Mouse (Mus musculus): ENCODE data around the gene Arl15.

Arl15 gene

GRCm38 (mm10) chr13:113917868-113918411, 123.6 kb downstream of the Arl15 start:
- CTCF ChIA-PET, result no interaction called here

DNA sequence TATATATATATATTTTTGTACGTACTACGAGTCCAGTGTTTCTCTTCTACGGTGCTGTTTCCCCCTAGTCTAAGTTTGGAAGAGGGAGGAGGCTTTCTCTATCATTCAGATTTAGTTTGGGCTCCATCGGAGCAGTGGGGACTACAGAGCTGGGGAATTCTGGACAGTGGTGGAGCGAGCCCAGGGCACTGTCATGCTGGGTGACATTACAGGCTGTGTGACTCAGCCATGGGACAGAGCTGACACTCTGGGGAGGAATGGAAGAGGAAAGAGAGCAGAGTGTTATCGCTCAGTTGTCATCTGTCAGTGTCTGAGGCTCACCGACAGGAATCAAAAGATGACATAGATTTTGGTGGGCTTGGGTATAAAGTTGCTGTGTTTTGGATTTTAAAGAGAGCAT, 124.4 kb downstream of the Arl15 start:
- CTCF ChIA-PET, result no interaction called here

DNA sequence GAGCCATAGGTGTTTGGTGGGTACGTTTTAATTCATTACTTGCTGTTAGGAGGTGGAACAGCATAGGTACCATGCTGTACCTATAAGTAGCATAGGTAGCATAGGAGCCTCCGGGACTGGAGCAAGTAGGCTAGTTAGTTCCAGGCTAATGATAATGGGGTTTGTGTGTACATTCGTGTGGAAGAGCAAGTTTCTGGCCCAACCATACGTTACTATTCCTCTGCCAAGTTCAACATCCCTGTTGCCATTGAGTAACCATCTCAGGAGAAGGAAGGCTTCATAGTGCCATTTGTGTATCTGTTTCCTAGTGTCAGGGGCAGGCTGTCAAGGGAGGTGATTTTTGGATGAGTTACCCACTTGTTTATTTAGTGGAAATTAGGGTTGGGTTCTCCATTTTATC, 141.4 kb downstream of the Arl15 start:
- CTCF ChIA-PET, result no interaction called here

GRCm38 (mm10) chr13:113937231-113937630, 142.9 kb downstream of the Arl15 start:
- CTCF ChIA-PET, result interaction anchor here (0.7 kb wide), 1 partner anchor 69 kb away, joined by 3 read pairs; no protein-coding TSS in a partner anchor

DNA sequence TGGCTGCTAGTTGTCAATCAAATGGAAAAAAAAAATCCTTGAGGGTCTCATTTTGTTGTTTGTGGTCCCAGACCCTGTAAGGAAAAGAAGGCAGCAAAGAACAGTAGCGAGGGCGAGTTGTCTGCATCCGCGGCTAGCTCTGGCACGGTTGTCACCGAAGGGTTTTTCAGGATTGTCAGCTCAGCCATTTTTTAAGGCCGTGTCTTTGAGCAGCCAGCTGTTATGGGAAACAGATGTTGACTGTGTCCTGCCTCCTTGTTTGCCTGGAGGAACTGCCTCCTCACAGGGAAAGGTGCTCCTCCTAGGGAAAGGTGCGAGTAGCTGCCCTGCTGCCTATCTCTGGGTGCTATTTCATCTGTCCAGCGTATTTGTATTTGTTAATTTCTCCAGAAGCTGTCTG, 144.3 kb downstream of the Arl15 start:
- CTCF ChIA-PET, result interaction anchor here (0.6 kb wide), 1 partner anchor 645 kb away, joined by 5 read pairs; no protein-coding TSS in a partner anchor

GRCm38 (mm10) chr13:113939097-113939496, 144.8 kb downstream of the Arl15 start:
- CTCF ChIA-PET, result no interaction called here

- CTCF ChIA-PET, result no interaction called here
Measured at GRCm38 (mm10) chr13:113939681-113940080, 145.4 kb downstream of the Arl15 start.

GRCm38 (mm10) chr13:113940151-113940550, 145.8 kb downstream of the Arl15 start:
- CTCF ChIA-PET, result no interaction called here

DNA sequence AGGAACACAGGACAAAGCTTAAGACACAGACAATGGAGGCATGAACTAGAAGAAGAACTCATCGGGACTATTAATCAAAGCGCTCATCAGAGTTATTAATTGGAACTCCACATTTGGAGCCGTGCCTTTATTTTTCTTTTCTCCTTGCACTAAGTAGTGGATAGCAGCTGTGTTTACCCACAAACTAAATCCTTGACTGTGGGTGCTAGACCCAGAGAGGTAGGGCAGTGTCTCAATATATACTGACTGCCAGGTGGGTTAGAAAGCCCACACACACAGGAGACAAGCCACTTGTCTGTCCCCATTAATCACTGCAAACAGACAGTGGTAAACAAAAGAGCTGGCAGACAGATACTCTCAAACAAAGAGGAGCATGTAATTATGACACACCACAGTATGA, 147.6 kb downstream of the Arl15 start:
- CTCF ChIA-PET, result no interaction called here

DNA sequence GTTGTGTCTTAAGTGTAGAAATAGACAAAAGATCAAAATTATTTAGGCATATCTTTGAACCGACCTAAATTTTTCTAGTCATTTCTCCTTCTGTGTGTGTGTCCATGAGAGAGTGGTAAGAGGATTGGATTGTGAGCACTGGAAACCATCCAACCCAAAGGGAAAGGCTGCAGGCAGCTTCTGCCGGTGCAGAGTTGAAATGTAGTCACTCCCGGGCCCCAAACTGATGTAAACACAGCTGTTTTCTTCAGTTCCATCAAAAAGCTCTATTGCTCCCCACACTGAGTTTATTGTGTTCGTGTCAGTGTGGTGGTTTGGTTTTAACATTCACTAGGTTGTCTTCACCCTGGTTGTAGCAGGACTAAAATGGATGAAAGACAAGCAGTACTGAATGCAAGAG, 153.2 kb downstream of the Arl15 start:
- CTCF ChIA-PET, result no interaction called here

DNA sequence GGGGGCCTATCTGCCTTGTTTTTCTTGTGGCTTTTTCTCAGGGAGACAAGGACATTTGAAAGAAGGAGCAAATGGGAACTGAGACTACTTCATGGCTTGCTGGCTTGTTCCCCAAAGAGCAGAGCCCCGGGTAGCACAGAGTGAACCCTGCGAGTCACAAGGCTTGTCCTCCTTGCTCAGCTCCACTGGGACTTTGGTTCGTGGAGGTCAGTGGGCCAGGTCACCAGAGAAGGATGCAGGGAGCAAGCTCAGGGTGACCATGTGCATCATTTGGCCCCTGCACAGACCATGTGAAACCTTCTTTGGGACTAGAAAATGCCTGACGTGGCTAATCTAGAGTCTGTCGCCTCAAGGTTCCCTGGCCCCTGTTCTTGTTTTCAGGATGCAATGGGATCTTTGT, 155.4 kb downstream of the Arl15 start:
- CTCF ChIA-PET, result no interaction called here

DNA sequence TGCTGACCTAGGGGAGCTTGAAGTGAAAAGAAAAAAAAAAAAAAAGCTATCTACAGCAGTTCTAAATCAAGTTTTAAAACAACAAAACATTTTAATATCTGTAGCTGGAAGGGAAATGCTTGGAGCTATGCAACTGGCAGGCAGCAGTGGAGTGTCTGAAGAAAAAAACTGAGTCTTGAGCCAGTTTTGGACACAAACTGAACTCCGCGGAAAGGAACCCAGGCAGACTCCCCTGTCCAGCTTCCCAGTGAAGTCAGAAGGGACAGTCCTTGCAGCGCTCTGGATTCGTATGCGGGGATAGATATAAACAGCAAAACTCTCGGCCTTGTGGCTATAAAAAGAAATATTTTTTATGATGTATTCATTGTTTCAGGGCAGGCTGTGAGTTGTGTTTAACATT, 155.8 kb downstream of the Arl15 start:
- CTCF ChIA-PET, result no interaction called here

DNA sequence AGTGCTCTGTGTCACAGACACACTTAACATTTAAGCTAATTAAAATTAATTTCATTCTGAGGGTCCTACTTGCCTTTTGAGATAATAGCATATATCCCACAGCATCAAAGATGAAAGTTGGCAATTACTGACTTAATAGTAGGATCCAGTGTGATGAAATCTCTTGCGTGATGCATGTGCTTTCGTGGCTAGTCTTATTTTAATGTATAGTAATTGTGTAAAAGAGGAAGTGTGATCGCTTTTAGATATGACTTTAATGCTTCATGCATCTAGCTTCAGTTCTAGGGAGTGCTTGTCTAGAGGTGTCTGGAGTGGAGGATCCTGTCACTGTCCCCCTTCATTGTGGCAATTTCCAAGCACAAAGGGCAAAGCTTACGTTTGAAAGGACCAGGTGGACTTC, 163.1 kb downstream of the Arl15 start:
- CTCF ChIA-PET, result no interaction called here

GRCm38 (mm10) chr13:113964945-113965344, 170.6 kb downstream of the Arl15 start:
- CTCF ChIA-PET, result no interaction called here

DNA sequence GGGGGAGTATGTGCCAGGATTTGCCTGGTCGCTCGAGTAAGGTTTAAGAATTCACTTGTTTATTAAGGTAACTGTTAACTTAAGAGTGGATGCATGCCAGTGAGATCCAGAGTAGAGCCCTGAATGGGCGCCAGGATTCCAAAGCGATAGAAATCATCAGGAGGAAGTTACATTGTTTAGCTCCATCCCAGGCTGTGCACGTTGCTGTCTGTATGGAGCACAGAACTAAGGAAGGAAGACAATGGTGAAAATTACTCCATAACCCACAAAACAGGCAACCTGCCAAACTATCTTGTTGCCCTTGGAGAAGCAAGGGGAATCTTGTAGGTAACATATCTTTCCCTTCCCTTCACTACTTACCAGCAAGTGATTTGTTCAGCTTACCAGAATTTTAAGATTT, 176.4 kb downstream of the Arl15 start:
- CTCF ChIA-PET, result no interaction called here

GRCm38 (mm10) chr13:113972401-113972800, 178.1 kb downstream of the Arl15 start:
- CTCF ChIA-PET, result no interaction called here

GRCm38 (mm10) chr13:113974866-113975265, 180.6 kb downstream of the Arl15 start:
- CTCF ChIA-PET, result no interaction called here

GRCm38 (mm10) chr13:113975722-113976121, 181.4 kb downstream of the Arl15 start:
- CTCF ChIA-PET, result no interaction called here

DNA sequence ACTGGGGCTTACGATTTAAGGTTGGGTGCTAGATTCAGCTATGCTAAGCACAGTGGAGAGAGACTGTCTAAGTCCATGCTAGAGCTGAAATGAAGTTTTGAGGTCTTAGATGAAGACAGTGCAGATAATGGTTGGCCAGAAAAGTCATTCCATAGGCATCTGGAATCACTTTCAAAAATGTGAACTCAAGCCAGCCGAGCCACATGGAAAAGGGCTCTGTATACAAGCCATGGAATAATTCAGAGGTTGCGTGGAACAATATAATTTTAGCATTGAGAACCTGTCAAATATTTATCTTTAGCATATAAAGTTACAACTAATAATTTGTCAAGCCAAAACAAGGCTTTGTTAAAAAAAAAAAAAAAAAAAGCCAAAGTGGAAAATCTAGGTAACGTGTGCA, 182.6 kb downstream of the Arl15 start:
- CTCF ChIA-PET, result no interaction called here

DNA sequence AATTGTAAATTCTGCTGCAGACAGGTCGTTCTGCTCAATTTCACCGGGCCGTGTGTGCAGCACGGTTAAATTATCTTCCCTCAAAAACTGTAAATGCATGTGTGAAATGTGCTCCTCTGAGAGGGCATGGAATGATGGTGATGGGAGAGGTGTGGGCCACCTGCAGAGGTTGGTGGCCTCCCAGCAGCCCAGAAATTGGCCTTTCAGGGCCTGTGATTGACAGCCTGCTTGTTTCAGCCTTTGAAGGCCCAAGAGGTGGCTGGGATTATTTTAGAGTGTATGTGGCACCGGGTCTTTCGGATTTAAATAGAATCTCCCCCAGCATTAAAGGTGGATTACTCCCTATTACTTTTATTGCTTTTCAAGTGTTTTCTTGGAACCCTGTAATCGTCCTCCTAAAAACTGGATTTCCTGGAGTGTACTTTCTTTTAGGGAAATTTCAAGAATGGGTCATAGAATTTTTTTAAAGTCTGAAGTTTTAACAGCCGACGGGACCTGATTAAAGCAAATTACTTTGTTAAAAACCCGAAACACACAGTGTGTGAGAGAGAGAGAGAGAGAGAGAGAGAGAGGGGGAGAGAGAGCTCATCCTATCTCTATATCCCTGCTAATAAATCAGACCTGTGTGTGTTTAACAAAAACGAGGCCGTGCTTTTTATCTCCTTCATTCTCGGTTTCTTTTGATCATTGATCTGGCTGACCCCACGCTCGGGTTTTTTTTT, 186.6 kb downstream of the Arl15 start:
- CTCF ChIA-PET, result no interaction called here

DNA sequence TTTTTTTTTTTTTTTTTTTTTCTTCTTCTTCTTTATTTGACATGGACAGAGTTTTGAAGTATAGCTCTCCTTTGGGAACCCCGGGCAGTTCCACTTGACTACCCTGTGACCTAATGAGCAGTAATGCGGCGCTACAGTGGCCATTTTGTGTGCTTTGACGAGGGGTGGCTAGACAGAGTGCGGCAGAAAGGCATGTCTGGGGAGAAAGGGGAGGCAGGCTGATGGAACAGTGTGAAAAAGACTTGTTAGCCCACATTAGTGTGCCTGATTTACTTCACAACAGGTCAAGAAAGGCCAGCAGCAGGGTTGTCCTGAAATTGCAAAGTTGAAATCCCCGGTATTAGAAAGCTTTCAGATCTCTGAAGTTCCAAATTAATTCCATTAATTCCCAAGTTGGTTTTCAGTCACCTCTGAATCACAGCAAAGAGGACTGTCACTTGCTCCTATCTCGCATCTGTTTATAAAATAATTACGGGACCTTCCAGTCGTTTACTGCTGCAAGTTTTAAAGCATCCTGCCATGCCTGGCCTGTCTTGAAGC, 187.2 kb downstream of the Arl15 start:
- CTCF ChIA-PET, result no interaction called here

DNA sequence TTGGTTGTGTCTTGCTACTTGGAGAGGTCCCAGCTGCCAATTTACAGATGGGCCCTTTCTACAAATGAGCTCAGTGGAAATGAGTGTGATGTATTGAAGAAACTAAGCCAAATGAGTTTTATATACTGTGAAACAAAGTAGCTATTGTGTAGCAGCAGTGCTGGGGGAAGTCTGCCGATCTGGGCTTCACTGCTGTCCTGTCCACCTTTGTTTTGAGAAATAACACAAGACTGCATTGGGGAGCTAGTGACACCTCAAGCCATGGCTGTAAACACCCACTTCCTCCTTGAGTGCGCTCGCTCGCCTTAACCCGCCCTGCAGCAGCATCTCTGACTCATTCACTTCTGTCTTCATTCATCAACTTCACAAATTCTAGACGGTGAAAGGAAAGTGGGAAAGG, 189.3 kb downstream of the Arl15 start:
- CTCF ChIA-PET, result no interaction called here

DNA sequence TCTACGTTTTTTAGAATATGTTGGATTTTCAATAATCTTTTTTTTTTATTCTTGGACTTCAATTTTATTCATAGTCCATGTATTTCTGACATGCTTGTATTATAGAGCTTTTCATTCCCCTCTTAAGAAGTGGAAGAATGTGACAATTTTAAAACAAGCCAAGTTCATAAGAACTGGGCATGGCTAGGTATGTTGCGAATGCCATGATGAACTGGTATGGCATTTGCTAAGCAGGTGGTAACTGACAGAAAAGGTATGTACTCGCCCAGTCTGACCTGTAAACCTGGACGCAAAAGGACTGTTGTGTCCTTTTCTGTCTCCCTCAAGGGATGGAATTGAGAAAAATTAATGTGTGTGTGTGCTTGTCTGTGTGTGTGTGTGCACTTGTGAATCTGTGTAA, 190.2 kb downstream of the Arl15 start:
- CTCF ChIA-PET, result no interaction called here
